Mouse (Mus musculus) liver, embryonic 16.5 days (tissue): ENCODE measurements around the gene Hbb-bh2. TPM values are rescaled to one million over a fixed set of nuclear protein-coding genes. Genes with fewer than 3 reads are reported as not detected.
"Not testable (repeated sequence)": the region's sequence is repeated elsewhere in the genome, so short reads cannot be mapped to it uniquely, and the experiment has no call there.

Experiments
- ATAC-seq: fragments of 200-750 bp; cut with Nextera tagmentation; 2 replicates; pipeline ENCODE4 v1.8.0; 2017; ENCODE audit warnings: low read depth, mild to moderate bottlenecking, moderate number of reproducible peaks, moderate library complexity
- H3K27ac ChIP-seq: fragments of 300-500 bp; sonication (generic); 2 replicates; pipeline ENCODE4 v1.5.1; 2014; ENCODE audit warnings: mild to moderate bottlenecking, low read length
- H3K27me3 ChIP-seq: fragments of 300-500 bp; sonication (generic); 2 replicates; pipeline ENCODE4 v1.6.1; 2014; ENCODE audit warnings: low read depth, low read length, mixed read lengths; ENCODE audit not compliant: control insufficient read depth, insufficient read depth
- H3K36me3 ChIP-seq: fragments of 300-500 bp; sonication (generic); 2 replicates; pipeline ENCODE4 v1.6.1; 2014; ENCODE audit warnings: mild to moderate bottlenecking; ENCODE audit not compliant: control insufficient read depth, insufficient read depth
- H3K4me1 ChIP-seq: fragments of 300-500 bp; sonication (generic); 2 replicates; pipeline ENCODE4 v1.6.1; 2014; ENCODE audit warnings: low read depth, low read length, mixed read lengths; ENCODE audit not compliant: control insufficient read depth
- H3K4me2 ChIP-seq: fragments of 300-500 bp; sonication (generic); 2 replicates; pipeline ENCODE4 v1.6.1; 2014; ENCODE audit warnings: low read depth, low read length, mixed read lengths
- H3K4me3 ChIP-seq: fragments of 300-500 bp; sonication (generic); 2 replicates; pipeline ENCODE4 v1.5.1; 2014; ENCODE audit warnings: low read depth, mild to moderate bottlenecking, low read length
- H3K9ac ChIP-seq: fragments of 300-500 bp; sonication (generic); 2 replicates; pipeline ENCODE4 v1.6.1; 2014; ENCODE audit warnings: low read depth, low read length
- H3K9me3 ChIP-seq: fragments of 300-500 bp; sonication (generic); replicated peaks from 2 replicates; pipeline ENCODE4 v1.6.1; 2016; ENCODE audit warnings: low read length; ENCODE audit not compliant: control insufficient read depth
- WGBS: fragments of 180-500 bp; shearing (Covaris S2); extraction: QIAGEN DNeasy Blood & Tissue Kit; methylation state at CpG from one replicate; pipeline ENCODE4 v1.1.7; 2014; ENCODE audit not compliant: insufficient replicate concordance; 5-methylcytosine and 5-hydroxymethylcytosine counted together
- polyA plus RNA-seq: library from polyadenylated mRNA; unstranded; fragments of >200 nt; fragmentation: Nextera tagmentation; extraction: Ambion mirVana; gene quantifications from 2 replicates; pipeline ENCODE4 v1.2.1, GENCODE M21; 2015

The Hbb-bh2 gene
- polyA plus RNA-seq, 1 experiment from 2014 or later = 0.22 TPM

DNA sequence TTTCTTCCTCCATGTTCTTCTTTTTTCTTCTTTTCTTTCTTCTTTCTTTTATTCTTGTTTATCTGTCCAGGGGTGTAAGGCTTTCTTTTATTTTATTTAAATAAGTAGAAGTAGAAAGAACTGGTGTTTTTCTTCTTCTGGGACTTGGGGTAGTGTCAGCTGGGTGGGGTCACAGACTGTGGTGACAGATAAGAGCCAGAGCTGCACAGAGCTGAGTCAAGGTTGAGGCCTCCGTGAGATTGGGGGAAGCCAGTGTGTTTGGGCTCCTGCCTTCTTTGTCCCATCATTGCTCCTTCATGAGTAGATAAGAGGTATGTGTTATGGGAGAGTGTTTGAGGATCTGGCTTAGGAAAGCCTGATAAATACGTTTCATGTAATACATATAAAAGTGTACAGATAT, 18.8 kb upstream of the Hbb-bh2 start:
- Histone ChIP-seq H3K4me2 (peak overlapping the region; percentile 35), H3K27ac (peak overlapping the region; percentile 93), H3K9me3 (no peaks in the 10 kb centered on the region), H3K27me3 (no peaks in the 10 kb centered on the region), H3K36me3 (no peaks in the 10 kb centered on the region), H3K9ac (peak overlapping the region; percentile 48), H3K4me3 (peak overlapping the region; percentile 7; the same call in 1 of the 2 replicates), H3K4me1 (peaks cover 28% of the 10 kb centered on the region)
- ATAC-seq = peak; percentile 91
- WGBS = 10% methylated on average over 2 of the region's 2 CpGs

DNA sequence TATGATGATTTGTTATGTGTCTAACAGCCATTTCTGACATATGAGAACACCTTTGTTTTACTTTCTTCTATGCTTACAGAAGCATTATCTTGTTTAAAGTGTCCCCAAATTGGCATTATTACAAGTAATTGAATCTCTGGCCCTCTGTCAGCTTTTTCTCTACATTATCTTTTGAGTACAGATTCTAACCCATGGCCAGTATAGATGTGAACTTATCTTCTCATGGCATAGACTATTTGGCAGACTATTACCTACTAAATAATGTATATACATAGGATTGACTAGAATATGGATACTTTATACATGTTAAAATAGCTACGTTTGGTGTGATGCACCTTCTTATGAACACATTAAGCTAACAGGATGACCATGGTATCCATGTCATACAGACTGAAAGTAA, 14.3 kb upstream of the Hbb-bh2 start:
- H3K9ac ChIP-seq = no peak overlapping the region; the same call in 1 of the 2 replicates
- peak overlapping the region; percentile 57 for H3K27ac ChIP-seq
- 50% methylated on average over 1 of the region's 1 CpGs for WGBS
- H3K9me3 ChIP-seq = no peaks in the 10 kb centered on the region
- H3K36me3 ChIP-seq = no peaks in the 10 kb centered on the region
- ATAC-seq = no peak
- 0 out of 2 replicates have a peak overlapping the region, but pooled peaks have one; percentile 17 for H3K4me2 ChIP-seq
- peaks cover 12% of the 10 kb centered on the region for H3K4me1 ChIP-seq
- no peak overlapping the region for H3K4me3 ChIP-seq
- H3K27me3 ChIP-seq = no peaks in the 10 kb centered on the region

DNA sequence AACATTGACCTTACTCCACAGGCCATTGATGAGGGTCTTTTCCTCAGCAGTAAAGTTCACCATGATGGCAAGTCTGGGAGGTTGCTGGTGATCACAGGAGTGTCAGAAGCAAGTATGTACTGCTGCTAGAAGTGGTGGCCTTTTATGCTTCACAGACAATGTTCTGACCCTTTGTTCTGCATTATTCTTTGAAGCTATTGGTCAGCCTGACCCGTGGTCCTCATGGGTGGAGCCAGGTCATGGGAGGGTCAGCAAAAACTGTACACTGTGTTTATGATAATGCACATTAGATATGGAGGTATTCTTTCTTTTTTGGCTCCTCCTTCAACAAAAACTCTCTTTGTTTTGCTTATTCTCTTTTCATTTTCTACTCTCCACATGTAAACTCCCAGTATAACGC, 12.8 kb upstream of the Hbb-bh2 start, which contains the start of gene Hbb-y:
Gene Hbb-y, minus strand, starts transcription at position 127 of the 400 bp plus-strand sequence.
- no peaks in the 10 kb centered on the region for H3K27me3 ChIP-seq
- no peak for ATAC-seq
- 51% methylated on average over 2 of the region's 2 CpGs for WGBS
- peaks cover 16% of the 10 kb centered on the region for H3K4me1 ChIP-seq
- H3K4me2 ChIP-seq = no peak within 1 kb of the TSS
- no peak within 1 kb of the TSS for H3K4me3 ChIP-seq
- H3K9ac ChIP-seq = no peak within 1 kb of the TSS
- H3K27ac ChIP-seq = peak within 1 kb of the TSS; percentile 65
- no peaks in the 10 kb centered on the region for H3K36me3 ChIP-seq
- no peaks in the 10 kb centered on the region for H3K9me3 ChIP-seq

DNA sequence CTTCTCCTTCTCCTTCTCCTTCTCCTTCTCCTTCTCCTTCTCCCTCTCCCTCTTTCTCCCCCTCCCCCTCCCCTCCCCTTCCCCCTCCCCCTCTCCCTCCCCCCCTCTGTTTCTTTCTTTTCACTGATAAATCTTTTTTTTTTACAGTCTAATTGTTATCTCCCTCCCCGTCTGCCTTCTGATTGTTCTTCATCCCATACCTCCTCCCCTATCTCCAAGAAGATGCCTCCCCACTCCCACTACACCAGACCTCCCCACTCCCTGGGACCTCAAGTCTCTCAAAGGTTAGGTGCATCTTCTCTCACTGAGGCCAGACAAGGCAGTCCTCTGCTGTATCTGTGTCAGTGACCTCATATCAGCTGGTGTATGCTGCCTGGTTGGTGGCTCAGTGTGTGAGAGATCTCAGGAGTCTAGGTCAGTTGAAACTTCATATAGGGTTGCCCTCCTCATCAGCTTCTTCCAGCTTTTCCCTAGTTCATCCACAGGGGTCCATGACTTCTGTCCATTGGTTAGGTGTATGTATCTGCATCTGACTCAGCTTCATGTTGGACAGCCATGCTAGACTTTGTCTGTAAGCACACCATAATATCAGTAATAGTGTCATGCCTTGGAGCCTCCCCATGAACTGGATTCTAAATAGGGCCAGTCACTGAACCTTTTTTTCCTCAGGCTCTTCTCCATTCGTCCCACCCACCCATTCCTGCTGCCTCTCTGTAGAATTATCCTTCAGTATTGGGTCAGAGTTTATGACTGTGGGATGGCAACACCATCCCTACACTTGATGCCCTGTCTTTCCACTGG, 4.4 kb upstream of the Hbb-bh2 start:
- Histone ChIP-seq H3K9ac (peak overlapping the region; percentile 40), H3K36me3 (no peaks in the 10 kb centered on the region), H3K9me3 (no peaks in the 10 kb centered on the region), H3K27me3 (no peaks in the 10 kb centered on the region), H3K4me3 (no peak overlapping the region), H3K27ac (peak overlapping the region; percentile 67), H3K4me1 (peaks cover 23% of the 10 kb centered on the region), H3K4me2 (0 out of 2 replicates have a peak overlapping the region, but pooled peaks have one; percentile 6)
- 19% methylated on average over 2 of the region's 2 CpGs for WGBS
- ATAC-seq = peak; percentile 73

DNA sequence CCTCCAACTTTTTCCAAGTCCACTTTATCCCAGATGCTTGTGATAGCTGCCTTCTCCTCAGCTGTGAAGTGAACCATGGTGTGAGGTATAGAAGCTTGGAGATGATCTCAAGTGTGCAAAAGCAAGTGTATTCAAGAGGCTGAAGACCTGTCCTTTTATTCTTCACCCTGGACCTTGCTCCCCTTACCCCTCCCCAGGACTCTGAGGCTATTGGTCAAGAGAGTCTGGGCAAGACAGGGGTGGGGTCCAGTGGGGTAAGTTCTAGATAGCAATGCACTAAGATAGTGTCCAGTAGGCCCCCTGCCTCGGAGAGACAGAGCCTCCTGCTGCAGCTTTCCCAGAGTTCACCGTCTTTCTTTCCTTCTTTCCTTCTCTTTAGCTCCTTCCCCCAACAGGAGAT, 2.7 kb upstream of the Hbb-bh2 start, which contains the start of gene Hbb-bh1:
Gene Hbb-bh1, minus strand, starts transcription at position 131 of the 400 bp plus-strand sequence.
- H3K27me3 ChIP-seq = no peaks in the 10 kb centered on the region
- H3K4me3 ChIP-seq = no peak within 1 kb of the TSS
- H3K4me1 ChIP-seq = peaks cover 18% of the 10 kb centered on the region
- no peak for ATAC-seq
- 62% methylated on average over 2 of the region's 2 CpGs for WGBS
- no peaks in the 10 kb centered on the region for H3K9me3 ChIP-seq
- H3K27ac ChIP-seq = peak within 1 kb of the TSS; percentile 33
- H3K36me3 ChIP-seq = no peaks in the 10 kb centered on the region
- no peak within 1 kb of the TSS for H3K4me2 ChIP-seq
- H3K9ac ChIP-seq = no peak within 1 kb of the TSS; the same call in 1 of the 2 replicates

DNA sequence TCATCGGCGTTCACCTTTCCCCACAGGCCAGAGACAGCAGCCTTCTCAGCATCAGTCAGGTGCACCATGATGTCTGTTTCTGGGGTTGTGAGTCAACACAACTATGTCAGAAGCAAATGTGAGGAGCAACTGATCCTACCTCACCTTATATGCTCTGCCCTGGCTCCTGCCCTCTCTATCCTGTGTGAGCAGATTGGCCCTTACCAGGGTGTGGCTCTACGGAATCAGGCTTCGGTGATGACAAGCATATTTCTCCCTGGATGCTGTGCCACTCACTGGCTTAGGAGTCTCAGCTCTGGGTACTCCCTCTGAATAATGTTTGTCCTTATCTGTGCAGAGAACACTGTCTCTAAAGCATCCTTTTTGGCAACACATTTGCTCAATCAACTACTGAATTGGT, 12.5 kb downstream of the Hbb-bh2 start, which contains the start of gene Hbb-bs:
Gene Hbb-bs, minus strand, starts transcription at position 289 of the 400 bp plus-strand sequence.
- no peaks in the 10 kb centered on the region for H3K9me3 ChIP-seq
- peak within 1 kb of the TSS; percentile 65 for H3K9ac ChIP-seq
- peak within 1 kb of the TSS; percentile 54 for H3K4me3 ChIP-seq
- peak within 1 kb of the TSS; percentile 65 for H3K4me2 ChIP-seq
- WGBS = 38% methylated on average over 4 of the region's 4 CpGs
- no peaks in the 10 kb centered on the region for H3K27me3 ChIP-seq
- H3K36me3 ChIP-seq = no peaks in the 10 kb centered on the region
- peaks cover 19% of the 10 kb centered on the region for H3K4me1 ChIP-seq
- ATAC-seq = peak; percentile 86
- H3K27ac ChIP-seq = peak within 1 kb of the TSS; percentile 99

DNA sequence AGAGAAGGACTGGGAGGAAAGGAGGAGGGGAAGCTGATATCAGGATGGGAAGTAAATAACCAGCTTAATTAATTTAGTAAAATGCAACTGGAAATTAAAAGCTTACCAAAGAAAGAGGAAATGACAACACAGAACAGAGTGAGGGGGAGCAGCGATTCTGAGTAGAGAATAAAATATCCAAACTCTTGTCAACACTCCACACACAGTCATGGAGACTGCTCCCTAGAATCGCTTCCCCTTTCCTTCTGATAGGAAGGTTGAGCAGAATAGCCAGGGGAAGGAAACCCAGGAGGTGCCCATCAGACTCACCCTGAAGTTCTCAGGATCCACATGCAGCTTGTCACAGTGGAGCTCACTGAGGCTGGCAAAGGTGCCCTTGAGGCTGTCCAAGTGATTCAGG, 13.2 kb downstream of the Hbb-bh2 start:
- H3K27ac ChIP-seq, H3K9me3 ChIP-seq, H3K4me3 ChIP-seq, H3K4me2 ChIP-seq, H3K36me3 ChIP-seq, H3K27me3 ChIP-seq, H3K9ac ChIP-seq: not testable (repeated sequence)
- peak; percentile 1 for ATAC-seq
- WGBS = no CpG with 5 or more reads among the region's 2 CpGs
- peaks cover 19% of the 10 kb centered on the region for H3K4me1 ChIP-seq

DNA sequence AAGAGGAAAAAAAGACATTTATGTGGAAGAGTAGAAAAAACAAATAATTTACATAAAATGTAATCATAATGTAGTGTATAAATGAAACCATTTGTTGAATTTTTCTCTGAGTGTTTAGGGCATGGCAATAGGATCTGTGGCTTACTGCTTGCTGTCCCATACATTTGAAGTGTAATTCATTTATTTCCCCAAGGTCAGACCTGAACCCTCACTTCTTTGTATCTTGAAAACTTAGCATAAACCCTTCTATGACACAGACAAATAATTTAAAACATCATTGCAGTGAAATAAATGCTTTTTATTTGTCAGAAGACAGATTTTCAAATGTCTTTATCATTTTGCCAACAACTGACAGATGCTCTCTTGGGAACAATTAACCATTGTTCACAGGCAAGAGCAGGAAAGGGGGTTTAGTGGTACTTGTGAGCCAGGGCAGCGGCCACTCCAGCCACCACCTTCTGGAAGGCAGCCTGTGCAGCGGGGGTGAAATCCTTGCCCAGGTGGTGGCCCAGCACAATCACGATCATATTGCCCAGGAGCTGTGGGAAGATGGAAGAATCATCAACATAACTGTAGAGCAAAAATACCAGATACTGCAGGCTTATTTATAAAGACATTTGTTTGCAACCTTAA, 13.9 kb downstream of the Hbb-bh2 start:
- peak overlapping the region; percentile 58 for H3K4me3 ChIP-seq

More for the DNA sequence above, 13.9 kb downstream of the Hbb-bh2 start:
- Histone ChIP-seq H3K9ac (peak overlapping the region; percentile 65), H3K27ac (peak overlapping the region; percentile 96), H3K9me3 (no peaks in the 10 kb centered on the region), H3K4me1 (peaks cover 19% of the 10 kb centered on the region), H3K27me3 (no peaks in the 10 kb centered on the region), H3K4me2 (peak overlapping the region; percentile 41; the same call in 1 of the 2 replicates), H3K36me3 (no peaks in the 10 kb centered on the region)
- ATAC-seq = peak; percentile 47
- WGBS = 46% methylated on average over 3 of the region's 3 CpGs
